Mouse (Mus musculus) liver, adult 2 months (tissue): ENCODE measurements around the gene 4930404H24Rik. TPM values are rescaled to one million over a fixed set of nuclear protein-coding genes. Genes with fewer than 3 reads are reported as not detected.

Source experiments
- DNase-seq: peaks from one replicate; pipeline ENCODE4 v3.0.0-alpha.2; 2011; ENCODE audit warnings: low read depth, low spot score; ENCODE audit errors: extremely low read depth
- H3K27ac ChIP-seq: fragments of 200-500 bp; replicated peaks from 2 replicates; pipeline ENCODE4 v1.5.1; 2012; ENCODE audit warnings: low read depth, mild to moderate bottlenecking, control low read depth, inconsistent platforms, low read length; ENCODE audit not compliant: insufficient read depth
- H3K27me3 ChIP-seq: fragments of 200-500 bp; 2 replicates; pipeline ENCODE4 v1.6.1; 2012; ENCODE audit warnings: mild to moderate bottlenecking, moderate library complexity, low read length, inconsistent platforms; ENCODE audit not compliant: control insufficient read depth, insufficient read depth
- H3K36me3 ChIP-seq: fragments of 200-500 bp; 2 replicates; pipeline ENCODE4 v1.6.1; 2012; ENCODE audit warnings: low read length, inconsistent platforms; ENCODE audit not compliant: control insufficient read depth, insufficient read depth
- H3K4me1 ChIP-seq: fragments of 200-500 bp; 2 replicates; pipeline ENCODE4 v1.6.1; 2011; ENCODE audit warnings: low read length; ENCODE audit not compliant: control insufficient read depth, insufficient read depth
- H3K4me3 ChIP-seq: fragments of 200-500 bp; 2 replicates; pipeline ENCODE4 v1.5.1; 2011; ENCODE audit warnings: low read depth, mild to moderate bottlenecking, control low read depth, low read length, moderate library complexity; ENCODE audit not compliant: insufficient read depth
- H3K79me2 ChIP-seq: fragments of 200-500 bp; 2 replicates; pipeline ENCODE4 v1.6.1; 2012; ENCODE audit warnings: inconsistent platforms, mild to moderate bottlenecking, low read length, moderate library complexity; ENCODE audit not compliant: control insufficient read depth, insufficient read depth
- H3K9ac ChIP-seq: fragments of 200-500 bp; 2 replicates; pipeline ENCODE4 v1.6.1; 2012; ENCODE audit warnings: low read depth, mild to moderate bottlenecking, control low read depth, inconsistent platforms, low read length
- CTCF ChIP-seq: fragments of 200-500 bp; IDR thresholded peaks from 2 replicates; pipeline ENCODE4 v1.5.1; 2011; ENCODE audit warnings: low read depth, low read length, control low read depth
- POLR2A ChIP-seq: fragments of 200-500 bp; IDR thresholded peaks from 2 replicates; pipeline ENCODE4 v1.6.1; 2011; ENCODE audit warnings: low read length, control low read depth; ENCODE audit not compliant: insufficient read depth; ENCODE audit errors: extremely low read depth
- WGBS: fragments of 180-500 bp; shearing (Covaris S2); methylation state at CpG from one replicate; pipeline ENCODE4 v1.1.7; 2018; 5-methylcytosine and 5-hydroxymethylcytosine counted together
- polyA plus RNA-seq: library from polyadenylated mRNA; depleted of rRNA; stranded (reverse); fragments of >200 nt; gene quantifications from 2 replicates; pipeline ENCODE4 v1.2.3, GENCODE M21; 2012; rRNA removed
- total RNA-seq: library from RNA; depleted of rRNA; stranded (reverse); fragments of >200 nt; gene quantifications from 2 replicates; pipeline ENCODE4 v1.2.3, GENCODE M21; 2014; rRNA removed

Gene 4930404H24Rik
- total RNA-seq (not detected in 2 replicates), polyA plus RNA-seq (not detected in 2 replicates)

GRCm38 (mm10) chr2:153492573-153493392 is at the start of gene 4930404H24Rik:
Gene 4930404H24Rik, plus strand, starts transcription at chr2:153492790.
- WGBS = 2% methylated on average over 80 of the region's 83 CpGs
- Histone ChIP-seq H3K79me2 (no peaks in the 10 kb centered on the region), H3K27me3 (no peaks in the 10 kb centered on the region), H3K9ac (peak within 1 kb of the TSS; percentile 45), H3K4me1 (peaks cover 13% of the 10 kb centered on the region; the same call in 1 of the 2 replicates), H3K4me3 (peak within 1 kb of the TSS; percentile 66), H3K27ac (no peak within 1 kb of the TSS), H3K36me3 (no peaks in the 10 kb centered on the region)
- DNase-seq = no peak
- TF ChIP-seq CTCF (no peak), POLR2A (no peak)

- Histone ChIP-seq H3K9ac (peak overlapping the region; percentile 92), H3K79me2 (0 out of 2 replicates have a peak, but pooled peaks cover 3% of the 10 kb centered on the region), H3K36me3 (no peaks in the 10 kb centered on the region), H3K4me1 (peaks cover 7% of the 10 kb centered on the region; the same call in 1 of the 2 replicates), H3K4me3 (peak overlapping the region; percentile 99), H3K27ac (peak overlapping the region; percentile 48; the same call in 1 of the 2 replicates), H3K27me3 (no peaks in the 10 kb centered on the region)
- no peak for DNase-seq
- no peak for TF ChIP-seq CTCF
- TF ChIP-seq POLR2A = no peak
- WGBS = 6% methylated on average over 59 of the region's 59 CpGs
Measured at GRCm38 (mm10) chr2:153443434-153444240, 49.0 kb upstream of the 4930404H24Rik start.

GRCm38 (mm10) chr2:153444254-153445136 is 48.1 kb upstream of the 4930404H24Rik start:
- Histone ChIP-seq H3K36me3 (no peaks in the 10 kb centered on the region), H3K4me1 (peaks cover 7% of the 10 kb centered on the region; the same call in 1 of the 2 replicates), H3K27me3 (no peaks in the 10 kb centered on the region), H3K79me2 (0 out of 2 replicates have a peak, but pooled peaks cover 3% of the 10 kb centered on the region), H3K9ac (peak overlapping the region; percentile 92), H3K27ac (peak overlapping the region; percentile 48; the same call in 1 of the 2 replicates), H3K4me3 (peak overlapping the region; percentile 99)
- TF ChIP-seq POLR2A (0 out of 2 replicates have a peak, but pooled peaks have one; percentile 16), CTCF (no peak)
- WGBS = under 1% methylated on average over 41 of the region's 64 CpGs
- DNase-seq = peak; percentile 24

- peak overlapping the region; percentile 72 for H3K4me3 ChIP-seq
- H3K4me1 ChIP-seq = peaks cover 7% of the 10 kb centered on the region; the same call in 1 of the 2 replicates
- H3K27me3 ChIP-seq = no peaks in the 10 kb centered on the region
- WGBS = under 1% methylated on average over 59 of the region's 59 CpGs
- H3K79me2 ChIP-seq = 0 out of 2 replicates have a peak, but pooled peaks cover 3% of the 10 kb centered on the region
- no peak for DNase-seq
- TF ChIP-seq CTCF (no peak), POLR2A (no peak)
- H3K27ac ChIP-seq = peak overlapping the region; percentile 15; the same call in 1 of the 2 replicates
- no peaks in the 10 kb centered on the region for H3K36me3 ChIP-seq
- H3K9ac ChIP-seq = peak overlapping the region; percentile 61
Measured at GRCm38 (mm10) chr2:153445137-153446016, 47.2 kb upstream of the 4930404H24Rik start.
